Mouse (Mus musculus) lung, embryonic 14.5 days (tissue): ENCODE data around the gene Dab2ip. TPM values are rescaled to one million over a fixed set of nuclear protein-coding genes. Genes with fewer than 3 reads are reported as not detected.
A peak's percentile ranks its signal among the peaks of the same experiment; 100 is the strongest.

Experiments used
- ATAC-seq: fragments of 200-750 bp; cut with Nextera tagmentation; 2 replicates; pipeline ENCODE4 v1.8.0; 2017; ENCODE audit warnings: mild to moderate bottlenecking, moderate TSS enrichment, moderate library complexity; ENCODE audit not compliant: insufficient read depth
- DNase-seq: peaks from one replicate; pipeline ENCODE4 v3.0.0-alpha.2; 2015
- H3K27ac ChIP-seq: fragments of 300-500 bp; sonication (generic); 2 replicates; pipeline ENCODE4 v1.5.1; 2014; ENCODE audit warnings: low read depth, mild to moderate bottlenecking, moderate library complexity
- H3K27me3 ChIP-seq: fragments of 300-500 bp; sonication (generic); 2 replicates; pipeline ENCODE4 v1.6.1; 2014; ENCODE audit warnings: low read length, control low read depth; ENCODE audit not compliant: insufficient read depth
- H3K36me3 ChIP-seq: fragments of 300-500 bp; sonication (generic); 2 replicates; pipeline ENCODE4 v1.6.1; 2014; ENCODE audit warnings: control low read depth; ENCODE audit not compliant: insufficient read depth
- H3K4me1 ChIP-seq: fragments of 300-500 bp; sonication (generic); 2 replicates; pipeline ENCODE4 v1.6.1; 2014; ENCODE audit warnings: antibody characterized with exemption, control low read depth; ENCODE audit not compliant: insufficient read depth
- H3K4me2 ChIP-seq: fragments of 300-500 bp; sonication (generic); 2 replicates; pipeline ENCODE4 v1.6.1; 2014; ENCODE audit warnings: mild to moderate bottlenecking
- H3K4me3 ChIP-seq: fragments of 300-500 bp; sonication (generic); 2 replicates; pipeline ENCODE4 v1.5.1; 2014; ENCODE audit warnings: low read depth, low read length
- H3K9ac ChIP-seq: fragments of 300-500 bp; sonication (generic); 2 replicates; pipeline ENCODE4 v1.6.1; 2014
- H3K9me3 ChIP-seq: fragments of 300-500 bp; sonication (generic); 2 replicates; pipeline ENCODE4 v1.6.1; 2016; ENCODE audit warnings: low read depth, low read length, control low read depth
- CTCF ChIP-seq: IDR thresholded peaks from 2 replicates; pipeline ENCODE4 v1.5.1; 2016; ENCODE audit warnings: antibody characterized with exemption, low read depth
- WGBS: fragments of 180-500 bp; shearing (Covaris S2); extraction: QIAGEN DNeasy Blood & Tissue Kit; methylation state at CpG from one replicate; pipeline ENCODE4 v1.1.7; 2014; 5-methylcytosine and 5-hydroxymethylcytosine counted together
- polyA plus RNA-seq: library from polyadenylated mRNA; unstranded; fragments of >200 nt; fragmentation: Nextera tagmentation; extraction: Ambion mirVana; gene quantifications from 2 replicates; pipeline ENCODE4 v1.2.1, GENCODE M21; 2014

The Dab2ip gene
- polyA plus RNA-seq, 1 experiment from 2014 or later, result 61.4 TPM

- H3K9me3 ChIP-seq, result no peaks in the 10 kb centered on the region
- H3K27ac ChIP-seq, result no peak overlapping the region
- peaks cover 29% of the 10 kb centered on the region; the same call in 1 of the 2 replicates for H3K27me3 ChIP-seq
- H3K9ac ChIP-seq, result no peak overlapping the region
- DNase-seq (no peak), ATAC-seq (no peak)
- no peak overlapping the region for H3K4me3 ChIP-seq
- no peak for TF ChIP-seq CTCF
- 66% methylated on average over 3 of the region's 3 CpGs for WGBS
- peaks cover 19% of the 10 kb centered on the region for H3K4me1 ChIP-seq
- peak overlapping the region; percentile 96; the same call in 1 of the 2 replicates for H3K4me2 ChIP-seq
- H3K36me3 ChIP-seq, result no peaks in the 10 kb centered on the region
Observed at GRCm38 (mm10) chr2:35584011-35584410, 25.9 kb downstream of the Dab2ip start.

GRCm38 (mm10) chr2:35588368-35588767, 30.3 kb downstream of the Dab2ip start:
- peak; percentile 36; the same call in 1 of the 2 replicates for ATAC-seq

GRCm38 (mm10) chr2:35589385-35589784, 31.3 kb downstream of the Dab2ip start:
- H3K27me3 ChIP-seq, result 0 out of 2 replicates have a peak, but pooled peaks cover 2% of the 10 kb centered on the region
- H3K9me3 ChIP-seq, result no peaks in the 10 kb centered on the region
- H3K9ac ChIP-seq, result no peak overlapping the region
- peaks cover 42% of the 10 kb centered on the region for H3K4me1 ChIP-seq
- ATAC-seq (no peak), DNase-seq (no peak)
- no peak overlapping the region for H3K27ac ChIP-seq
- TF ChIP-seq CTCF, result no peak
- no peaks in the 10 kb centered on the region for H3K36me3 ChIP-seq
- 56% methylated on average over 10 of the region's 10 CpGs for WGBS
- H3K4me2 ChIP-seq, result no peak overlapping the region
- H3K4me3 ChIP-seq, result no peak overlapping the region

More at GRCm38 (mm10) chr2:35588368-35588767, 30.3 kb downstream of the Dab2ip start:
- no peaks in the 10 kb centered on the region for H3K9me3 ChIP-seq
- WGBS, result 23% methylated on average over 9 of the region's 9 CpGs
- H3K36me3 ChIP-seq, result no peaks in the 10 kb centered on the region
- peaks cover 7% of the 10 kb centered on the region; the same call in 1 of the 2 replicates for H3K27me3 ChIP-seq
- TF ChIP-seq CTCF, result no peak
- H3K27ac ChIP-seq, result 0 out of 2 replicates have a peak overlapping the region, but pooled peaks have one; percentile 42
- DNase-seq, result peak; percentile 27
- H3K4me1 ChIP-seq, result peaks cover 42% of the 10 kb centered on the region
- H3K4me3 ChIP-seq, result no peak overlapping the region
- 0 out of 2 replicates have a peak overlapping the region, but pooled peaks have one; percentile 7 for H3K4me2 ChIP-seq
- H3K9ac ChIP-seq, result 0 out of 2 replicates have a peak overlapping the region, but pooled peaks have one; percentile 4

- Histone ChIP-seq H3K4me2 (no peak overlapping the region), H3K27ac (no peak overlapping the region), H3K9me3 (no peaks in the 10 kb centered on the region), H3K36me3 (no peaks in the 10 kb centered on the region), H3K4me3 (no peak overlapping the region), H3K27me3 (no peaks in the 10 kb centered on the region), H3K4me1 (peaks cover 42% of the 10 kb centered on the region), H3K9ac (no peak overlapping the region)
- DNase-seq (peak; percentile 51), ATAC-seq (no peak)
- 49% methylated on average over 4 of the region's 4 CpGs for WGBS
- no peak for TF ChIP-seq CTCF
Observed at GRCm38 (mm10) chr2:35589800-35590199, 31.7 kb downstream of the Dab2ip start.

- no peak for TF ChIP-seq CTCF
- Histone ChIP-seq H3K4me2 (no peak overlapping the region), H3K4me3 (no peak overlapping the region), H3K9me3 (no peaks in the 10 kb centered on the region), H3K4me1 (peaks cover 39% of the 10 kb centered on the region), H3K36me3 (no peaks in the 10 kb centered on the region), H3K9ac (no peak overlapping the region), H3K27me3 (no peaks in the 10 kb centered on the region), H3K27ac (peak overlapping the region; percentile 13; the same call in 1 of the 2 replicates)
- DNase-seq, result no peak
- ATAC-seq, result no peak
- 57% methylated on average over 14 of the region's 14 CpGs for WGBS
Observed at GRCm38 (mm10) chr2:35591961-35592724, 34.1 kb downstream of the Dab2ip start.

- H3K27me3 ChIP-seq, result no peaks in the 10 kb centered on the region
- peak overlapping the region; percentile 55; the same call in 1 of the 2 replicates for H3K27ac ChIP-seq
- no peaks in the 10 kb centered on the region for H3K36me3 ChIP-seq
- no peaks in the 10 kb centered on the region for H3K9me3 ChIP-seq
- peak; percentile 54 for DNase-seq
- peaks cover 39% of the 10 kb centered on the region for H3K4me1 ChIP-seq
- H3K4me3 ChIP-seq, result no peak overlapping the region
- no peak for ATAC-seq
- no peak overlapping the region for H3K9ac ChIP-seq
- WGBS, result 59% methylated on average over 9 of the region's 9 CpGs
- no peak for TF ChIP-seq CTCF
- no peak overlapping the region for H3K4me2 ChIP-seq
Observed at GRCm38 (mm10) chr2:35592725-35593392, 34.8 kb downstream of the Dab2ip start.

GRCm38 (mm10) chr2:35593889-35594288, 35.8 kb downstream of the Dab2ip start:
- Histone ChIP-seq H3K27ac (no peak overlapping the region), H3K4me1 (peaks cover 38% of the 10 kb centered on the region), H3K9me3 (no peaks in the 10 kb centered on the region), H3K36me3 (no peaks in the 10 kb centered on the region), H3K4me3 (no peak overlapping the region), H3K4me2 (no peak overlapping the region), H3K9ac (no peak overlapping the region), H3K27me3 (no peaks in the 10 kb centered on the region)
- DNase-seq (no peak), ATAC-seq (no peak)
- WGBS, result 75% methylated on average over 7 of the region's 7 CpGs
- no peak for TF ChIP-seq CTCF
